Mouse (Mus musculus): ENCODE data around the gene Nfic. TPM values are rescaled to one million over a fixed set of nuclear protein-coding genes. Genes with fewer than 3 reads are reported as not detected.

Gene Nfic
- polyA plus RNA-seq, 1 experiment from 2014 or later, result 106 TPM

DNA sequence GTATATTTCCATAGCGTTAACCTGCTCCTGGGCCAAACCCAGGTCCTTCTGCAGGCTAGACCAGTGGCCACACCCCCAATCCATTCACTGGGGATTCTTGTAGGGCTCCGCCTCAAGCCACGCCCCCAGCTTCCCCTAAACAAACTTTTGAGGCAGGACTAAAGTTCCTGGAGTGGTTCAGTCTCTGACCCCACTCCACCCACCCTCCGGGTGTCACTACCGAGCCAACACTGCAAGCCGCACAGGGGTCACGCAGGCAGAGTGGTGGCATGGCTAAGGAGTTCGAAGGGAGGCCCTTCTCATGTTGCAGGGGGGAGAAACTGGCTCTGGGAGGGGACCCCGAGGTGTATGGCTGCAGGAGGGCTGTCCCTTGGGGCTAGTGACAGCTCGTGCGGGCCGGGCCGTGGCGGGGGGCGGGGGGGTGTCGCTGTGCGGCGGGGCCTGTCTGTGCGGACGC is 25.8 kb downstream of the Nfic start:
- WGBS, result 0% methylated on average over 18 of the region's 20 CpGs
- Histone ChIP-seq H3K4me1 (replicated peaks; ENCODE audit: control insufficient read depth, insufficient read depth, low read length) (peaks cover 41% of the 10 kb centered on the region), H3K27ac (ENCODE audit: low read length) (peak overlapping the region; percentile 98), H3K36me3 (ENCODE audit: control insufficient read depth, insufficient read depth, low read length) (no peaks in the 10 kb centered on the region), H3K9me3 (ENCODE audit: control insufficient read depth, low read length) (no peaks in the 10 kb centered on the region), H3K27me3 (ENCODE audit: control insufficient read depth, insufficient read depth, low read depth, low read length) (no peaks in the 10 kb centered on the region), H3K4me3 (ENCODE audit: low read length) (peak overlapping the region; percentile 83), H3K4me2 (ENCODE audit: low read depth, low read length) (peak overlapping the region; percentile 98), H3K9ac (ENCODE audit: low read length) (peak overlapping the region; percentile 86)
- ATAC-seq (ENCODE audit: low read depth), result peak; percentile 52

DNA sequence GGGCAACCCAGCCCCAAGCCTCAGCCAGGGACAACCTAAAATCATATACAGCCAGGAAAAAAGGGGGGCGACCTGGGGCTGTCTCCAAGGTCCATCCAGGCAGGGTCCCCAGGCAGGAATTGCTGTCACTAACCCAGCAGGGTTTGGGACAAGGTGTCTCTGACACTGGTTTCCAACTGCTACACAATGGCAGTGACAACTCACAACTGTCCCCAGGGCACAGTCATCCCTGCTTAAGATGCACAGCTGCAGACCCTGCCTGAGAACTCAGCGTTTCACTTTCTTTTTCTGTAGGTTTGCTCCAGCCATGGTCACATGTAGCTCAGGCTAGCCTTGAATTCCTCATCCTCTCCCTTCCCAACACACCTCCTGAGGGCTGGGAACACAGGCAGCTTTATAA is 26.3 kb downstream of the Nfic start:
- Histone ChIP-seq H3K27me3 (ENCODE audit: control insufficient read depth, insufficient read depth, low read depth, low read length) (no peaks in the 10 kb centered on the region), H3K9ac (ENCODE audit: low read length) (no peak overlapping the region), H3K4me1 (replicated peaks; ENCODE audit: control insufficient read depth, insufficient read depth, low read length) (peaks cover 43% of the 10 kb centered on the region), H3K4me3 (ENCODE audit: low read length) (no peak overlapping the region), H3K36me3 (ENCODE audit: control insufficient read depth, insufficient read depth, low read length) (no peaks in the 10 kb centered on the region), H3K9me3 (ENCODE audit: control insufficient read depth, low read length) (no peaks in the 10 kb centered on the region), H3K27ac (ENCODE audit: low read length) (no peak overlapping the region; the same call in 1 of the 2 replicates), H3K4me2 (ENCODE audit: low read depth, low read length) (no peak overlapping the region)
- ATAC-seq (ENCODE audit: low read depth), result no peak
- WGBS, result 43% methylated on average over 2 of the region's 2 CpGs

DNA sequence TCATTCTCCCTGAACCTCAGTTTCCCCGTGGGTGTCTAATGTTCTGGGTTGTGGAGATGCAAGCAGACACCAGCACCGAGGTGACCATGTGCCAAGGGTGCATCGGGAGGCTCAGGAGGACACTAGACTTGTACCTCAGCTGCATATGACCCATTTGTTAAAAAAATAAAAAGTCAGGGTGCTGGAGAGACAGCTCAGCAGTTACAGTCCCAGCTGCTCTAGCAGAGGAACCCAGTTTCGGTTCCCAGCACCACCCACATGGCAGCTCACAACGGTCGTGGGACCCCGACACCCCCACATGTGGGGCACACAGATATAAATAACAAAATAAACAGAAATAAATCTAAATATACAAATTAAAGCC is 26.9 kb downstream of the Nfic start:
- H3K9ac ChIP-seq (ENCODE audit: low read length), result no peak overlapping the region
- H3K27ac ChIP-seq (ENCODE audit: low read length), result no peak overlapping the region
- ATAC-seq (ENCODE audit: low read depth), result no peak
- no peak overlapping the region for H3K4me3 ChIP-seq (ENCODE audit: low read length)
- no peaks in the 10 kb centered on the region for H3K27me3 ChIP-seq (ENCODE audit: control insufficient read depth, insufficient read depth, low read depth, low read length)
- 86% methylated on average over 7 of the region's 7 CpGs for WGBS
- no peaks in the 10 kb centered on the region for H3K9me3 ChIP-seq (ENCODE audit: control insufficient read depth, low read length)
- no peaks in the 10 kb centered on the region for H3K36me3 ChIP-seq (ENCODE audit: control insufficient read depth, insufficient read depth, low read length)
- no peak overlapping the region for H3K4me2 ChIP-seq (ENCODE audit: low read depth, low read length)
- peaks cover 41% of the 10 kb centered on the region for H3K4me1 ChIP-seq (replicated peaks; ENCODE audit: control insufficient read depth, insufficient read depth, low read length)

DNA sequence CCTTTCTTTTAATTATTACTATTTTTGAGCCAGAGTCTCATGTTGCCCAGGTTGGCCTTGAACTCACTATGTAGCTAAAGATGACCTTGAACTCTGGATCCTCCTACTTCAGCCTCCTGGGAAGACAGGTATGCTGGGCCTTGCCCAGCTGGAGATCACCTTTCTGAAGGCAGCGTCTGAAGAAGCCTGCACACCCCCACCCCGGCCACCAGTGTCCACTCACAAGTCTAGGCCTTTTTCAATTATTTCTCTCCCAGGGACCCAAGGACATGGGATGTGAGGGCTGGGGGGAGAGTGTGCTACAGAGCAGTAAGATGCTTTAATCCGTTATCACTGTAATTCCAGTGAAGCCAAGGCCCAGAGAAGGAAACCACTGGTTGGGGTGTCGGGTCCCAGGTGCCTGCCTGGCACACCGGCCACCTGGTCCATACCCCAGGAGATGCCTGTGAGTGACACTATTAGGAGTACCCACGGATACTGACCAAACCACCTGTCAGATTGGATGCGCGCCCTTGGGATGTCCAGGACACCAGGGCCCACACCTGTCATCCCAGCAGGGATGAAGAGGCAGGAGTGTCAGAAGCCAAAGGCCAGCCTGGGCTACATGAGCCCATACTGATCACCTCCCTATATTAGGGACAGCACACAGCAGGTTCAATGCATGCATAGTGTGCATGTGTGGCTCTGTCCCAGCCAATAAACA is 27.5 kb downstream of the Nfic start:
- Histone ChIP-seq H3K27me3 (ENCODE audit: control insufficient read depth, insufficient read depth, low read depth, low read length) (no peaks in the 10 kb centered on the region), H3K9ac (ENCODE audit: low read length) (no peak overlapping the region), H3K4me1 (replicated peaks; ENCODE audit: control insufficient read depth, insufficient read depth, low read length) (peaks cover 37% of the 10 kb centered on the region), H3K9me3 (ENCODE audit: control insufficient read depth, low read length) (no peaks in the 10 kb centered on the region), H3K4me3 (ENCODE audit: low read length) (no peak overlapping the region), H3K27ac (ENCODE audit: low read length) (no peak overlapping the region), H3K4me2 (ENCODE audit: low read depth, low read length) (no peak overlapping the region), H3K36me3 (ENCODE audit: control insufficient read depth, insufficient read depth, low read length) (no peaks in the 10 kb centered on the region)
- 80% methylated on average over 8 of the region's 8 CpGs for WGBS
- no peak for ATAC-seq (ENCODE audit: low read depth)

DNA sequence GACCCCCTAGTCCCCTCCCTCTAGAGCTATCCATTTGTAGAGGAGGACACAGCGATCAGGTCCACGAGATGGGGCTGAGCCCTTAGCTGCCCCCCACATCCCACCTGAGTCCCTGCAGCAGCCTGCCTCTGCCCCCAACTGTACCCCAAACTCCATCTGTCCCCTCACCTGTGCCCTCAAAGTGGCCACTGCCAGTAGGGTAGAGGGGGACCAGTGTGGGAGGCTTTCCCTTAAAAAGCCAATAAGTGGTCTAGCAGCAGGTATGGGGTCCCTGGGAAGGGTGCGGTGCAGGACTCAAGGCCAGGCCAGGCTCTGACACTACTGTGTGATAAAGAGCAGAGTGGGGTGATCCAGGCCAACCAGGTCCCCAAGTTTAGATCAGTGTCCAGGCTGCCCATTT is 28.1 kb downstream of the Nfic start:
- H3K4me3 ChIP-seq (ENCODE audit: low read length), result peak overlapping the region; percentile 77
- peaks cover 37% of the 10 kb centered on the region for H3K4me1 ChIP-seq (replicated peaks; ENCODE audit: control insufficient read depth, insufficient read depth, low read length)
- H3K9ac ChIP-seq (ENCODE audit: low read length), result peak overlapping the region; percentile 91
- ATAC-seq (ENCODE audit: low read depth), result no peak
- no peaks in the 10 kb centered on the region for H3K36me3 ChIP-seq (ENCODE audit: control insufficient read depth, insufficient read depth, low read length)
- H3K27me3 ChIP-seq (ENCODE audit: control insufficient read depth, insufficient read depth, low read depth, low read length), result no peaks in the 10 kb centered on the region
- 28% methylated on average over 3 of the region's 3 CpGs for WGBS
- peak overlapping the region; percentile 92 for H3K4me2 ChIP-seq (ENCODE audit: low read depth, low read length)
- no peak overlapping the region for H3K27ac ChIP-seq (ENCODE audit: low read length)
- no peaks in the 10 kb centered on the region for H3K9me3 ChIP-seq (ENCODE audit: control insufficient read depth, low read length)

DNA sequence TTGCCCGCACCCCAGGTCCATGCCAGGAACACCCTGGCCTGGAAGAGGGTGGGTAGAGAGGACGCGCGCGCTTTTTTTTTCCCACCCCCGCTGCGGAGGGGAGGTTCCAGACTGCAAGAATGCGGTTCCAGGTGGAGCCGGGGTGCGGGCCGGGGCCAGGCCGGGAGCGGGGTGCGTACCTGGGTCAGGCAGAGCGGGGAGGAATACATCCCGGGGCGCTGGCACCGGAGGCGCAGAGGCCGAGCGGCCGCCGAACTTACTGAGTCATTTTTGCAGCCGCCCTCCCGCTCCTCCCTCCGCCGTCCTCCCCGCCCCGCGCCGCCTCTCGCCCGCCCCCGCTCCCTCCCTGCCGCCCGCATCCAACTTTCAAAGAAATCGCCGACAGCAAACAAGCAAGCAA is 28.5 kb downstream of the Nfic start:
- ATAC-seq (ENCODE audit: low read depth), result no peak
- Histone ChIP-seq H3K4me1 (replicated peaks; ENCODE audit: control insufficient read depth, insufficient read depth, low read length) (peaks cover 37% of the 10 kb centered on the region), H3K4me2 (ENCODE audit: low read depth, low read length) (peak overlapping the region; percentile 92), H3K27ac (ENCODE audit: low read length) (peak overlapping the region; percentile 70), H3K9ac (ENCODE audit: low read length) (peak overlapping the region; percentile 91), H3K36me3 (ENCODE audit: control insufficient read depth, insufficient read depth, low read length) (no peaks in the 10 kb centered on the region), H3K9me3 (ENCODE audit: control insufficient read depth, low read length) (no peaks in the 10 kb centered on the region), H3K27me3 (ENCODE audit: control insufficient read depth, insufficient read depth, low read depth, low read length) (no peaks in the 10 kb centered on the region), H3K4me3 (ENCODE audit: low read length) (peak overlapping the region; percentile 77)
- 1% methylated on average over 34 of the region's 38 CpGs for WGBS

DNA sequence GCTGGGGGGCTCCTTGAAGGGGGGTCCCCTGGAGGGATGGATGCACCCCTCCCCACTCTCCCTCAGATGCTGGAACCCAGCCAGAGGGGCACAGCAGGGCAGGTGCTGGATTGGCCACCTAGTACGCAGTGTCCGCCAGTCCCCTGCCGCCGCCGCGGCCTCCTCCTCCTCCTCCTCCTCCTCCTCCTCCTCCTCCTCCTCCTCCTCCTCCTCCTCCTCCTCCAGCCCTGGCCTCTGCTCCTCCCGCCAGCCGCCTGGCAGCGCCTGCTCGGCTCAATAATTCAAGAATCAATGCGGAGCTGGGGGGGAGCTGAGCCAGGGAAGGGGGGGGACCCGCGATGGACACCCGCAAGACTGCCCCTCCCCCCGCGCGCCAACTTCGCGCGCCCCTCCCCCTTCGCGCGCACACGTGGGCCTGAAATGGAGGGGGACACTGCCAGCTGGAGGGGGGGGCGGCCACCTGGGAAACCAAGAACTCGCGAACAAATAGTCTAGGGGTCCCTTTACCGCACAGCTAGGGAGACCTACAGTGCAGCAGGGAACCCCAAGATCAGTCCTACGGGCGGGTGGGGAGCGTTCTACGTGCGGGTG is 29.3 kb downstream of the Nfic start:
- ATAC-seq (ENCODE audit: low read depth), result no peak
- H3K27ac ChIP-seq (ENCODE audit: low read length), result peak overlapping the region; percentile 70
- peak overlapping the region; percentile 77 for H3K4me3 ChIP-seq (ENCODE audit: low read length)
- H3K27me3 ChIP-seq (ENCODE audit: control insufficient read depth, insufficient read depth, low read depth, low read length), result no peaks in the 10 kb centered on the region
- no peaks in the 10 kb centered on the region for H3K36me3 ChIP-seq (ENCODE audit: control insufficient read depth, insufficient read depth, low read length)
- peak overlapping the region; percentile 91 for H3K9ac ChIP-seq (ENCODE audit: low read length)
- H3K9me3 ChIP-seq (ENCODE audit: control insufficient read depth, low read length), result no peaks in the 10 kb centered on the region
- WGBS, result 1% methylated on average over 14 of the region's 33 CpGs
- peak overlapping the region; percentile 92 for H3K4me2 ChIP-seq (ENCODE audit: low read depth, low read length)
- H3K4me1 ChIP-seq (replicated peaks; ENCODE audit: control insufficient read depth, insufficient read depth, low read length), result peaks cover 32% of the 10 kb centered on the region

DNA sequence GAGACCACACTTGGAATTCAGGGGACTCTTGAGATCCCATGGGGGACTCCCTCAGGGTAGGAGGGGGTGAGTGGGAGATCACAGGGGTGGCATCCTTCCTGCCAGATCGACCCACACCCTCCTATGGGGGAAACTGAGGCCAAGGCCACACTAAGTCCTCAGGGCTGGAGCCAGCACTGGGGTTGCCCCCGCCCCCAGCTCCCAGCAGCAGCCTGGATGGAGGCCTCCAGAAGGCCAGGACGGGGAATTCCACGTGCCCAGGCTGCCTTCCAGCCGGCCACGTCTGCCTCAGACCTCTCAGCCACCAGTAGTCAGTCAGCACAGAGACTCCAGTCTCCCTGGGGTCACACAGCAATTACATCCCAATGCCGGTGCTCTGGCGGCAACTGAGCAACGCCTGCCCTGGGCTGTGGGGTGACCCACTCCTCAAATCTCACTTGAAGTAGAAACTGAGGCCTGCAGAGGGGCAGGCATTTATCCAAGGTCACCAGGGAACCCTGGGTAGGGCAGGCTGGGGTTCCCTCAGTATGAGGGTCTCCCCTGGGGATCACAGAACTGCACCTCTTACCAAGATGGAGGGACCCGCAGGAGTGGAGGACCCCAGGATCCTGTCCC is 30.1 kb downstream of the Nfic start:
- Histone ChIP-seq H3K9ac (ENCODE audit: low read length) (peak overlapping the region; percentile 60), H3K4me3 (ENCODE audit: low read length) (peak overlapping the region; percentile 77), H3K36me3 (ENCODE audit: control insufficient read depth, insufficient read depth, low read length) (peaks cover under 1% of the 10 kb centered on the region), H3K4me2 (ENCODE audit: low read depth, low read length) (peak overlapping the region; percentile 92), H3K4me1 (replicated peaks; ENCODE audit: control insufficient read depth, insufficient read depth, low read length) (peaks cover 28% of the 10 kb centered on the region), H3K27ac (ENCODE audit: low read length) (peak overlapping the region; percentile 81), H3K9me3 (ENCODE audit: control insufficient read depth, low read length) (no peaks in the 10 kb centered on the region), H3K27me3 (ENCODE audit: control insufficient read depth, insufficient read depth, low read depth, low read length) (no peaks in the 10 kb centered on the region)
- ATAC-seq (ENCODE audit: low read depth), result no peak
- whole genome bisulfite sequencing, result 26% methylated on average over 10 of the region's 10 CpGs

DNA sequence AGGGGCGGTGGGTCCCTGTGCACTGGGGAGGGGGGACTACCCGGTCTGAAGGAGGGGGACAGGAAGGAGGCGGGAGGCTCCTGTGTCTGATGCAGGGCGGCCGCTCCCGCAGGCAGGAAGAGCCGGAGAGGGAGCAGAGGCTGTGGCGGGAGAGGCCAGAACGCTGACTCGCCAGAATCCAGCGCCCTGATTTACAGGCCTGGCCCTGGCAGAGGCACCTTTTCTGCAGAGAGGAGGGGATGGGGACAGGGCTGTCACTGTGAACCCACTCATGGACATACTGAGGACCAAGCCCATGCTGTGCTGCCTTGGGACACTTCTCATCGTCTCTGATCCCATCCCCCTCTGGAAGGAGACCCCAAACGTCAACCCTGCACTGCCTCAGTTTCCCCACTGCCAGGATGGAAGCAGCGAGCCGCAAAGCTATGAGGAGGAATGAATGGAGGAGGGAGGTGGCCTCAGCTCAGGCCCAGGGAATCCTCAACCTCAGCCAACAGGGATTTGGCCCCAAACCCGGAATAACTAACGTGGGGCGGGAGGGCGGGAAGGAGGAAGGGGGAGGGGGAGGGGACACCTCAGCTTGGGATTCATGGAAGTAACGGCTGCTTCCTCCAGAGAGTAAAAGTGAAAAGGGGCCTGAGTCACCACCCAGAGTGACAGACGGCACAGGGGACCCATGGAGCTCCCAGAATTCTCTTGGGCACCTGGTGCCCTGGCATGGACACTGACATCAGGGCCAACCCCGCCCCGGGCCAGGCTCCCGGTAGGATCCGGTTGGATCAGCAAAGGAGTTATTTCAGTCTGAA is 31.0 kb downstream of the Nfic start:
- Histone ChIP-seq H3K4me3 (ENCODE audit: low read length) (peak overlapping the region; percentile 77), H3K9me3 (ENCODE audit: control insufficient read depth, low read length) (no peaks in the 10 kb centered on the region), H3K4me2 (ENCODE audit: low read depth, low read length) (peak overlapping the region; percentile 92), H3K27ac (ENCODE audit: low read length) (peak overlapping the region; percentile 81), H3K9ac (ENCODE audit: low read length) (peak overlapping the region; percentile 60), H3K36me3 (ENCODE audit: control insufficient read depth, insufficient read depth, low read length) (peaks cover 7% of the 10 kb centered on the region), H3K4me1 (replicated peaks; ENCODE audit: control insufficient read depth, insufficient read depth, low read length) (peaks cover 31% of the 10 kb centered on the region), H3K27me3 (ENCODE audit: control insufficient read depth, insufficient read depth, low read depth, low read length) (no peaks in the 10 kb centered on the region)
- 7% methylated on average over 25 of the region's 25 CpGs for WGBS
- peak; percentile 31 for ATAC-seq (ENCODE audit: low read depth)
